Mouse (Mus musculus): ENCODE data around the gene Ercc6.

Gene Ercc6

GRCm38 (mm10) chr14:32513336-32514032 is at the start of gene Ercc6:
Ercc6 (plus strand) TSS chr14:32513521.
- in situ Hi-C loops (cut with MboI; ENCODE audit: low sequenced_read_pairs) = no loop called here

- in situ Hi-C loops (cut with MboI; ENCODE audit: low sequenced_read_pairs) = no loop called here
Measured at GRCm38 (mm10) chr14:32464601-32465505, 48.5 kb upstream of the Ercc6 start, which contains the start of gene Slc18a3. Slc18a3 (minus strand) TSS chr14:32464850.

- in situ Hi-C loops (cut with MboI; ENCODE audit: low sequenced_read_pairs) = no loop called here
Measured at GRCm38 (mm10) chr14:32465506-32465870, 47.8 kb upstream of the Ercc6 start.

GRCm38 (mm10) chr14:32465889-32466288 is 47.4 kb upstream of the Ercc6 start, which contains the start of gene Chat:
Chat (minus strand) TSS chr14:32465989.
- in situ Hi-C loops (cut with MboI; ENCODE audit: low sequenced_read_pairs) = no loop called here

- in situ Hi-C loops (cut with MboI; ENCODE audit: low sequenced_read_pairs) = no loop called here
Measured at GRCm38 (mm10) chr14:32467606-32468005, 45.7 kb upstream of the Ercc6 start.

GRCm38 (mm10) chr14:32472996-32473395 is 40.3 kb upstream of the Ercc6 start:
- in situ Hi-C loops (cut with MboI; ENCODE audit: low sequenced_read_pairs) = loop anchor here (10.0 kb wide), 1 partner anchor 158 kb away; no protein-coding TSS in a partner anchor

- in situ Hi-C loops (cut with MboI; ENCODE audit: low sequenced_read_pairs) = loop anchor here (10.0 kb wide), 1 partner anchor 162 kb away; no protein-coding TSS in a partner anchor
Measured at GRCm38 (mm10) chr14:32476559-32476958, 36.8 kb upstream of the Ercc6 start.

- in situ Hi-C loops (cut with MboI; ENCODE audit: low sequenced_read_pairs) = loop anchor here (10.0 kb wide), 1 partner anchor 163 kb away; no protein-coding TSS in a partner anchor
Measured at GRCm38 (mm10) chr14:32477581-32477980, 35.7 kb upstream of the Ercc6 start.

- in situ Hi-C loops (cut with MboI; ENCODE audit: low sequenced_read_pairs) = loop anchor here (10.0 kb wide), 1 partner anchor 257 kb away; no protein-coding TSS in a partner anchor
Measured at GRCm38 (mm10) chr14:32482061-32482460, 31.3 kb upstream of the Ercc6 start.

GRCm38 (mm10) chr14:32492521-32492920 is 20.8 kb upstream of the Ercc6 start:
- in situ Hi-C loops (cut with MboI; ENCODE audit: low sequenced_read_pairs) = no loop called here

- in situ Hi-C loops (cut with MboI; ENCODE audit: low sequenced_read_pairs) = no loop called here
Measured at GRCm38 (mm10) chr14:32496115-32496850, 17.0 kb upstream of the Ercc6 start.

- in situ Hi-C loops (cut with MboI; ENCODE audit: low sequenced_read_pairs) = no loop called here
Measured at GRCm38 (mm10) chr14:32501303-32501702, 12.0 kb upstream of the Ercc6 start.

- in situ Hi-C loops (cut with MboI; ENCODE audit: low sequenced_read_pairs) = no loop called here
Measured at GRCm38 (mm10) chr14:32502764-32503688, 10.3 kb upstream of the Ercc6 start.

GRCm38 (mm10) chr14:32503897-32504296 is 9.4 kb upstream of the Ercc6 start:
- in situ Hi-C loops (cut with MboI; ENCODE audit: low sequenced_read_pairs) = no loop called here

- in situ Hi-C loops (cut with MboI; ENCODE audit: low sequenced_read_pairs) = no loop called here
Measured at GRCm38 (mm10) chr14:32506329-32506728, 7.0 kb upstream of the Ercc6 start.

GRCm38 (mm10) chr14:32507216-32507615 is 6.1 kb upstream of the Ercc6 start:
- in situ Hi-C loops (cut with MboI; ENCODE audit: low sequenced_read_pairs) = no loop called here

GRCm38 (mm10) chr14:32508105-32508835 is 5.1 kb upstream of the Ercc6 start:
- in situ Hi-C loops (cut with MboI; ENCODE audit: low sequenced_read_pairs) = no loop called here

- in situ Hi-C loops (cut with MboI; ENCODE audit: low sequenced_read_pairs) = no loop called here
Measured at GRCm38 (mm10) chr14:32509443-32509961, 3.8 kb upstream of the Ercc6 start.

- in situ Hi-C loops (cut with MboI; ENCODE audit: low sequenced_read_pairs) = no loop called here
Measured at GRCm38 (mm10) chr14:32512912-32513311, 409 bp upstream of the Ercc6 start.

All from CH12F3 (cell line).